Mouse (Mus musculus) kidney, embryonic 15.5 days (tissue): Measurements from ENCODE around the gene Fau. TPM values are rescaled to one million over a fixed set of nuclear protein-coding genes. Genes with fewer than 3 reads are reported as not detected.

Experiments used
- ATAC-seq: fragments of 200-750 bp; cut with Nextera tagmentation; replicated peaks from 2 replicates; pipeline ENCODE4 v1.8.0; 2017; ENCODE audit warnings: moderate TSS enrichment; ENCODE audit not compliant: low FRiP score
- H3K27ac ChIP-seq: fragments of 300-500 bp; sonication (generic); 2 replicates; pipeline ENCODE4 v1.5.1; 2015; ENCODE audit warnings: mild to moderate bottlenecking, inconsistent platforms
- H3K27me3 ChIP-seq: fragments of 300-500 bp; sonication (generic); 2 replicates; pipeline ENCODE4 v1.6.1; 2015; ENCODE audit warnings: inconsistent platforms
- H3K36me3 ChIP-seq: fragments of 300-500 bp; sonication (generic); 2 replicates; pipeline ENCODE4 v1.6.1; 2015; ENCODE audit warnings: inconsistent platforms
- H3K4me1 ChIP-seq: fragments of 300-500 bp; sonication (generic); 2 replicates; pipeline ENCODE4 v1.6.1; 2015; ENCODE audit warnings: inconsistent platforms
- H3K4me2 ChIP-seq: fragments of 300-500 bp; sonication (generic); 2 replicates; pipeline ENCODE4 v1.6.1; 2015; ENCODE audit warnings: moderate library complexity, mild to moderate bottlenecking, inconsistent platforms
- H3K4me3 ChIP-seq: fragments of 300-500 bp; sonication (generic); replicated peaks from 2 replicates; pipeline ENCODE4 v1.5.1; 2015; ENCODE audit warnings: mild to moderate bottlenecking, inconsistent platforms
- H3K9ac ChIP-seq: fragments of 300-500 bp; sonication (generic); 2 replicates; pipeline ENCODE4 v1.6.1; 2015; ENCODE audit warnings: mild to moderate bottlenecking, inconsistent platforms
- H3K9me3 ChIP-seq: fragments of 300-500 bp; sonication (generic); replicated peaks from 2 replicates; pipeline ENCODE4 v1.6.1; 2016; ENCODE audit warnings: inconsistent platforms
- WGBS: fragments of 180-500 bp; shearing (Covaris S2); methylation state at CpG from one replicate; pipeline ENCODE4 v1.1.7; 2015; ENCODE audit warnings: mixed read lengths; 5-methylcytosine and 5-hydroxymethylcytosine counted together
- microRNA-seq: library from miRNA; unstranded; fragments of <30 nt; microRNA quantifications from one replicate; pipeline ENCODE4, GENCODE M21; 2016
- polyA plus RNA-seq: library from polyadenylated mRNA; unstranded; fragments of >200 nt; fragmentation: Nextera tagmentation; extraction: Ambion mirVana; gene quantifications from 2 replicates; pipeline ENCODE4 v1.2.1, GENCODE M21; 2015

Gene Fau
- polyA plus RNA-seq, 1 experiment from 2014 or later, result 741 TPM

- peak within 1 kb of the TSS; percentile 80 for H3K4me2 ChIP-seq
- H3K27me3 ChIP-seq, result no peaks in the 10 kb centered on the region
- H3K9me3 ChIP-seq, result no peaks in the 10 kb centered on the region
- H3K4me1 ChIP-seq, result peaks cover 23% of the 10 kb centered on the region
- H3K27ac ChIP-seq, result peak within 1 kb of the TSS; percentile 72
- peak; percentile 89 for ATAC-seq
- peak within 1 kb of the TSS; percentile 67 for H3K9ac ChIP-seq
- peaks cover 73% of the 10 kb centered on the region for H3K36me3 ChIP-seq
- H3K4me3 ChIP-seq, result peak within 1 kb of the TSS; percentile 64
- WGBS, result under 1% methylated on average over 58 of the region's 58 CpGs
Observed at GRCm38 (mm10) chr19:6084478-6085248, 27.0 kb downstream of the Fau start, which contains the start of the genes Zfpl1 and Cdca5. Gene Zfpl1, minus strand, starts transcription at chr19:6084956. Gene Cdca5, plus strand, starts transcription at chr19:6084983.

- H3K9me3 ChIP-seq, result no peaks in the 10 kb centered on the region
- peaks cover 73% of the 10 kb centered on the region for H3K36me3 ChIP-seq
- under 1% methylated on average over 17 of the region's 17 CpGs for WGBS
- peak overlapping the region; percentile 72 for H3K27ac ChIP-seq
- H3K4me3 ChIP-seq, result peak overlapping the region; percentile 64
- H3K9ac ChIP-seq, result peak overlapping the region; percentile 67
- peak; percentile 81 for ATAC-seq
- no peaks in the 10 kb centered on the region for H3K27me3 ChIP-seq
- peak overlapping the region; percentile 80 for H3K4me2 ChIP-seq
- H3K4me1 ChIP-seq, result peaks cover 23% of the 10 kb centered on the region
Observed at GRCm38 (mm10) chr19:6085417-6085879, 27.8 kb downstream of the Fau start.

- Histone ChIP-seq H3K9ac (no peak overlapping the region), H3K36me3 (peaks cover 77% of the 10 kb centered on the region), H3K4me2 (no peak overlapping the region), H3K4me3 (no peak overlapping the region), H3K27ac (no peak overlapping the region), H3K4me1 (peaks cover 15% of the 10 kb centered on the region), H3K9me3 (no peaks in the 10 kb centered on the region), H3K27me3 (no peaks in the 10 kb centered on the region)
- 91% methylated on average over 13 of the region's 13 CpGs for WGBS
- ATAC-seq, result no peak
Observed at GRCm38 (mm10) chr19:6088841-6089240, 31.2 kb downstream of the Fau start.

GRCm38 (mm10) chr19:6094119-6094518 is 36.5 kb downstream of the Fau start, which contains the start of gene AC131692.1:
Gene AC131692.1, plus strand, starts transcription at chr19:6094419.
- no peak within 1 kb of the TSS for H3K4me2 ChIP-seq
- no peaks in the 10 kb centered on the region for H3K9me3 ChIP-seq
- H3K27ac ChIP-seq, result no peak within 1 kb of the TSS
- no peak for ATAC-seq
- no peak within 1 kb of the TSS for H3K4me3 ChIP-seq
- WGBS, result 86% methylated on average over 7 of the region's 7 CpGs
- no peak within 1 kb of the TSS for H3K9ac ChIP-seq
- H3K36me3 ChIP-seq, result peaks cover 86% of the 10 kb centered on the region
- H3K4me1 ChIP-seq, result no peaks in the 10 kb centered on the region
- no peaks in the 10 kb centered on the region for H3K27me3 ChIP-seq

- H3K36me3 ChIP-seq, result peaks cover 60% of the 10 kb centered on the region
- ATAC-seq, result no peak
- no peak overlapping the region for H3K4me3 ChIP-seq
- no peak overlapping the region for H3K9ac ChIP-seq
- 86% methylated on average over 3 of the region's 3 CpGs for WGBS
- H3K27me3 ChIP-seq, result no peaks in the 10 kb centered on the region
- no peak overlapping the region for H3K27ac ChIP-seq
- no peaks in the 10 kb centered on the region for H3K4me1 ChIP-seq
- H3K9me3 ChIP-seq, result no peaks in the 10 kb centered on the region
- H3K4me2 ChIP-seq, result no peak overlapping the region
Observed at GRCm38 (mm10) chr19:6097847-6098246, 40.2 kb downstream of the Fau start.

- ATAC-seq, result no peak
- H3K27me3 ChIP-seq, result no peaks in the 10 kb centered on the region
- H3K4me3 ChIP-seq, result no peak overlapping the region
- no peak overlapping the region for H3K4me2 ChIP-seq
- no peaks in the 10 kb centered on the region for H3K9me3 ChIP-seq
- H3K4me1 ChIP-seq, result no peaks in the 10 kb centered on the region
- H3K9ac ChIP-seq, result no peak overlapping the region
- H3K36me3 ChIP-seq, result peaks cover 29% of the 10 kb centered on the region
- 56% methylated on average over 6 of the region's 6 CpGs for WGBS
- no peak overlapping the region for H3K27ac ChIP-seq
Observed at GRCm38 (mm10) chr19:6101186-6101585, 43.5 kb downstream of the Fau start.

- Histone ChIP-seq H3K36me3 (peaks cover 26% of the 10 kb centered on the region), H3K4me3 (no peak overlapping the region), H3K4me1 (no peaks in the 10 kb centered on the region), H3K9ac (no peak overlapping the region), H3K27me3 (no peaks in the 10 kb centered on the region), H3K9me3 (no peaks in the 10 kb centered on the region), H3K27ac (no peak overlapping the region), H3K4me2 (no peak overlapping the region)
- WGBS, result 79% methylated on average over 6 of the region's 6 CpGs
- ATAC-seq, result no peak
Observed at GRCm38 (mm10) chr19:6102169-6102853, 44.7 kb downstream of the Fau start.

GRCm38 (mm10) chr19:6104476-6104875 is 46.8 kb downstream of the Fau start:
- no peak overlapping the region for H3K4me3 ChIP-seq
- H3K9ac ChIP-seq, result no peak overlapping the region; the same call in 1 of the 2 replicates
- WGBS, result 83% methylated on average over 4 of the region's 4 CpGs
- ATAC-seq, result no peak
- peaks cover 7% of the 10 kb centered on the region for H3K36me3 ChIP-seq
- H3K4me2 ChIP-seq, result no peak overlapping the region
- H3K9me3 ChIP-seq, result no peaks in the 10 kb centered on the region
- H3K27ac ChIP-seq, result no peak overlapping the region
- H3K4me1 ChIP-seq, result no peaks in the 10 kb centered on the region
- H3K27me3 ChIP-seq, result no peaks in the 10 kb centered on the region

- Histone ChIP-seq H3K9ac (no peak within 1 kb of the TSS; the same call in 1 of the 2 replicates), H3K27me3 (no peaks in the 10 kb centered on the region), H3K27ac (no peak within 1 kb of the TSS), H3K4me2 (no peak within 1 kb of the TSS), H3K36me3 (no peaks in the 10 kb centered on the region), H3K9me3 (no peaks in the 10 kb centered on the region), H3K4me3 (no peak within 1 kb of the TSS), H3K4me1 (no peaks in the 10 kb centered on the region)
- ATAC-seq, result no peak
- WGBS, result 82% methylated on average over 7 of the region's 7 CpGs
Observed at GRCm38 (mm10) chr19:6105586-6105985, 47.9 kb downstream of the Fau start, which contains the start of gene Naaladl1. Gene Naaladl1, plus strand, starts transcription at chr19:6105782.

Small RNA genes lying within 50 kb of the gene (microRNA-seq; reads per million reads assigned to microRNA genes)
- gene Mir6988, result 1.2 reads per million

Other genes starting within 250 kb of the Fau start
- 40.2 and 43.1 TPM in 2 replicates for gene Frmd8, start 182.6 kb upstream of the Fau start, polyA plus RNA-seq
- gene Slc25a45, start 180.0 kb upstream of the Fau start, polyA plus RNA-seq, result 8.1 and 8.5 TPM in 2 replicates
- 4.2 and 4.7 TPM in 2 replicates for gene Tigd3, start 163.7 kb upstream of the Fau start, polyA plus RNA-seq
- gene Dpf2, start 144.8 kb upstream of the Fau start, polyA plus RNA-seq, result 166 and 178 TPM in 2 replicates
- 13.4 and 15.5 TPM in 2 replicates for gene Cdc42ep2, start 133.0 kb upstream of the Fau start, polyA plus RNA-seq
- gene Pola2, start 93.6 kb upstream of the Fau start, polyA plus RNA-seq, result 75.3 and 83.2 TPM in 2 replicates
- gene Slc22a20, start 71.7 kb upstream of the Fau start, polyA plus RNA-seq, result not detected in 2 replicates
- 8.4 and 11.1 TPM in 2 replicates for gene Capn1, start 41.9 kb upstream of the Fau start, polyA plus RNA-seq
- 35.6 and 38.5 TPM in 2 replicates for gene Syvn1, start 11.3 kb upstream of the Fau start, polyA plus RNA-seq
- 77.9 and 81.6 TPM in 2 replicates for gene Mrpl49, start 59 bp upstream of the Fau start, polyA plus RNA-seq
- gene Znhit2, start 3.3 kb downstream of the Fau start, polyA plus RNA-seq, result 33.0 and 33.2 TPM in 2 replicates
- gene Tm7sf2, start 10.5 kb downstream of the Fau start, polyA plus RNA-seq, result 23.6 and 24.9 TPM in 2 replicates
- 70.3 and 78.5 TPM in 2 replicates for gene Vps51, start 19.4 kb downstream of the Fau start, polyA plus RNA-seq
- gene Tmem262, start 22.2 kb downstream of the Fau start, polyA plus RNA-seq, result not detected in 2 replicates
- gene Gm28374, start 24.4 kb downstream of the Fau start, polyA plus RNA-seq, result 1.6 and 2.0 TPM in 2 replicates
- 73.7 and 79.5 TPM in 2 replicates for gene Zfpl1, start 27.1 kb downstream of the Fau start, polyA plus RNA-seq
- 44.8 and 45.8 TPM in 2 replicates for gene Cdca5, start 27.1 kb downstream of the Fau start, polyA plus RNA-seq
- 0.34 and 0.55 TPM in 2 replicates for gene AC131692.1, start 36.6 kb downstream of the Fau start, polyA plus RNA-seq
- 0.51 and 0.54 TPM in 2 replicates for gene Naaladl1, start 47.9 kb downstream of the Fau start, polyA plus RNA-seq
- 44.0 and 47.2 TPM in 2 replicates for gene Sac3d1, start 60.8 kb downstream of the Fau start, polyA plus RNA-seq
- 32.3 and 34.2 TPM in 2 replicates for gene Snx15, start 70.5 kb downstream of the Fau start, polyA plus RNA-seq
- gene Batf2, start 83.1 kb downstream of the Fau start, polyA plus RNA-seq, result 0.52 and 0.54 TPM in 2 replicates
- gene Arl2, start 83.7 kb downstream of the Fau start, polyA plus RNA-seq, result 103 and 113 TPM in 2 replicates
- not detected in 2 replicates for gene Majin, start 126.5 kb downstream of the Fau start, polyA plus RNA-seq
- gene Gpha2, start 168.5 kb downstream of the Fau start, polyA plus RNA-seq, result 0.39 and 0.74 TPM in 2 replicates
- 22.9 and 27.6 TPM in 2 replicates for gene Ppp2r5b, start 178.0 kb downstream of the Fau start, polyA plus RNA-seq
- gene Atg2a, start 183.8 kb downstream of the Fau start, polyA plus RNA-seq, result 9.8 and 12.1 TPM in 2 replicates
- 67.8 and 81.8 TPM in 2 replicates for gene Ehd1, start 218.9 kb downstream of the Fau start, polyA plus RNA-seq
- gene Cdc42bpg, start 248.6 kb downstream of the Fau start, polyA plus RNA-seq, result 0.78 and 1.0 TPM in 2 replicates